Mouse (Mus musculus) forebrain, embryonic 13.5 days (tissue): ENCODE data around the gene Ptprc. TPM values are rescaled to one million over a fixed set of nuclear protein-coding genes. Genes with fewer than 3 reads are reported as not detected.

ENCODE experiments used
- ATAC-seq: fragments of 200-750 bp; cut with Nextera tagmentation; 2 replicates; pipeline ENCODE4 v1.8.0; 2017
- H3K27ac ChIP-seq: fragments of 300-500 bp; sonication (generic); 2 replicates; pipeline ENCODE4 v1.5.1; 2015; ENCODE audit warnings: inconsistent platforms, mild to moderate bottlenecking, moderate library complexity
- H3K27me3 ChIP-seq: fragments of 300-500 bp; sonication (generic); 2 replicates; pipeline ENCODE4 v1.6.1; 2015; ENCODE audit warnings: mild to moderate bottlenecking, inconsistent platforms
- H3K36me3 ChIP-seq: fragments of 300-500 bp; sonication (generic); 2 replicates; pipeline ENCODE4 v1.6.1; 2015; ENCODE audit warnings: mild to moderate bottlenecking, inconsistent platforms; ENCODE audit not compliant: poor library complexity, severe bottlenecking
- H3K4me1 ChIP-seq: fragments of 300-500 bp; sonication (generic); 2 replicates; pipeline ENCODE4 v1.6.1; 2015; ENCODE audit warnings: inconsistent platforms
- H3K4me2 ChIP-seq: fragments of 300-500 bp; sonication (generic); 2 replicates; pipeline ENCODE4 v1.6.1; 2015; ENCODE audit warnings: inconsistent platforms, mild to moderate bottlenecking, moderate library complexity
- H3K4me3 ChIP-seq: fragments of 300-500 bp; sonication (generic); 2 replicates; pipeline ENCODE4 v1.5.1; 2015; ENCODE audit warnings: mild to moderate bottlenecking, inconsistent platforms
- H3K9ac ChIP-seq: fragments of 300-500 bp; sonication (generic); 2 replicates; pipeline ENCODE4 v1.6.1; 2015; ENCODE audit warnings: mild to moderate bottlenecking, inconsistent platforms
- H3K9me3 ChIP-seq: fragments of 300-500 bp; sonication (generic); replicated peaks from 2 replicates; pipeline ENCODE4 v1.6.1; 2016; ENCODE audit warnings: inconsistent platforms
- WGBS: fragments of 180-500 bp; shearing (Covaris S2); methylation state at CpG from one replicate; pipeline ENCODE4 v1.1.7; 2015; 5-methylcytosine and 5-hydroxymethylcytosine counted together
- polyA plus RNA-seq: library from polyadenylated mRNA; unstranded; fragments of >200 nt; fragmentation: Nextera tagmentation; extraction: Ambion mirVana; gene quantifications from 2 replicates; pipeline ENCODE4 v1.2.1, GENCODE M21; 2015

Gene Ptprc
- polyA plus RNA-seq, 1 experiment from 2014 or later = 0.43 TPM

GRCm38 (mm10) chr1:138145148-138145547 lies 30.4 kb downstream of the Ptprc start:
- ATAC-seq = no peak
- Histone ChIP-seq H3K4me2 (no peak overlapping the region), H3K9me3 (no peaks in the 10 kb centered on the region), H3K9ac (no peak overlapping the region), H3K27me3 (no peaks in the 10 kb centered on the region), H3K4me1 (peaks cover 7% of the 10 kb centered on the region; the same call in 1 of the 2 replicates), H3K4me3 (no peak overlapping the region), H3K36me3 (no peaks in the 10 kb centered on the region), H3K27ac (no peak overlapping the region)
- WGBS = 74% methylated on average over 3 of the region's 3 CpGs

GRCm38 (mm10) chr1:138144365-138144764 lies 31.1 kb downstream of the Ptprc start:
- no peak overlapping the region for H3K9ac ChIP-seq
- peaks cover 7% of the 10 kb centered on the region; the same call in 1 of the 2 replicates for H3K4me1 ChIP-seq
- no peak overlapping the region for H3K4me2 ChIP-seq
- ATAC-seq = no peak
- H3K9me3 ChIP-seq = no peaks in the 10 kb centered on the region
- H3K36me3 ChIP-seq = no peaks in the 10 kb centered on the region
- H3K27ac ChIP-seq = no peak overlapping the region
- no peak overlapping the region for H3K4me3 ChIP-seq
- 90% methylated on average over 5 of the region's 5 CpGs for WGBS
- H3K27me3 ChIP-seq = no peaks in the 10 kb centered on the region

- ATAC-seq = no peak
- Histone ChIP-seq H3K36me3 (no peaks in the 10 kb centered on the region), H3K4me2 (no peak overlapping the region), H3K4me3 (no peak overlapping the region), H3K27ac (no peak overlapping the region), H3K9me3 (no peaks in the 10 kb centered on the region), H3K27me3 (no peaks in the 10 kb centered on the region), H3K4me1 (peaks cover 5% of the 10 kb centered on the region), H3K9ac (no peak overlapping the region)
- 95% methylated on average over 4 of the region's 4 CpGs for WGBS
These were observed 34.7 kb downstream of the Ptprc start for GRCm38 (mm10) chr1:138140769-138141168.

GRCm38 (mm10) chr1:138137696-138138095 lies 37.8 kb downstream of the Ptprc start:
- WGBS = 95% methylated on average over 4 of the region's 4 CpGs
- H3K4me2 ChIP-seq = no peak overlapping the region
- no peak overlapping the region for H3K9ac ChIP-seq
- no peaks in the 10 kb centered on the region for H3K9me3 ChIP-seq
- no peak overlapping the region for H3K4me3 ChIP-seq
- H3K36me3 ChIP-seq = no peaks in the 10 kb centered on the region
- H3K4me1 ChIP-seq = peaks cover 10% of the 10 kb centered on the region
- H3K27ac ChIP-seq = no peak overlapping the region
- H3K27me3 ChIP-seq = no peaks in the 10 kb centered on the region
- ATAC-seq = no peak

GRCm38 (mm10) chr1:138137024-138137577 lies 38.4 kb downstream of the Ptprc start:
- peaks cover 10% of the 10 kb centered on the region for H3K4me1 ChIP-seq
- ATAC-seq = no peak
- no peak overlapping the region for H3K4me2 ChIP-seq
- H3K27me3 ChIP-seq = no peaks in the 10 kb centered on the region
- 96% methylated on average over 6 of the region's 6 CpGs for WGBS
- H3K9ac ChIP-seq = no peak overlapping the region
- H3K36me3 ChIP-seq = no peaks in the 10 kb centered on the region
- H3K27ac ChIP-seq = no peak overlapping the region
- H3K9me3 ChIP-seq = no peaks in the 10 kb centered on the region
- H3K4me3 ChIP-seq = no peak overlapping the region

GRCm38 (mm10) chr1:138136373-138136779 lies 39.1 kb downstream of the Ptprc start:
- peak; percentile 94 for ATAC-seq
- H3K27ac ChIP-seq = peak overlapping the region; percentile 72
- no peaks in the 10 kb centered on the region for H3K36me3 ChIP-seq
- H3K27me3 ChIP-seq = no peaks in the 10 kb centered on the region
- peak overlapping the region; percentile 43 for H3K9ac ChIP-seq
- WGBS = 8% methylated on average over 17 of the region's 17 CpGs
- H3K4me1 ChIP-seq = peaks cover 10% of the 10 kb centered on the region
- H3K4me3 ChIP-seq = peak overlapping the region; percentile 39
- H3K9me3 ChIP-seq = no peaks in the 10 kb centered on the region
- peak overlapping the region; percentile 60 for H3K4me2 ChIP-seq

- peak; percentile 37; the same call in 1 of the 2 replicates for ATAC-seq
- Histone ChIP-seq H3K4me2 (peak overlapping the region; percentile 60), H3K9ac (peak overlapping the region; percentile 43), H3K4me3 (peak overlapping the region; percentile 39), H3K27me3 (no peaks in the 10 kb centered on the region), H3K4me1 (peaks cover 10% of the 10 kb centered on the region), H3K9me3 (no peaks in the 10 kb centered on the region), H3K27ac (peak overlapping the region; percentile 72), H3K36me3 (no peaks in the 10 kb centered on the region)
- whole genome bisulfite sequencing = 20% methylated on average over 9 of the region's 9 CpGs
These were observed 39.7 kb downstream of the Ptprc start for GRCm38 (mm10) chr1:138135637-138136372.

- Histone ChIP-seq H3K4me3 (no peak overlapping the region), H3K36me3 (no peaks in the 10 kb centered on the region), H3K27ac (no peak overlapping the region; the same call in 1 of the 2 replicates), H3K27me3 (no peaks in the 10 kb centered on the region), H3K9ac (no peak overlapping the region), H3K4me1 (peaks cover 10% of the 10 kb centered on the region), H3K4me2 (no peak overlapping the region), H3K9me3 (no peaks in the 10 kb centered on the region)
- no peak for ATAC-seq
These were observed 40.4 kb downstream of the Ptprc start for GRCm38 (mm10) chr1:138135117-138135516.

GRCm38 (mm10) chr1:138134324-138134723 lies 41.2 kb downstream of the Ptprc start:
- 93% methylated on average over 6 of the region's 6 CpGs for WGBS
- Histone ChIP-seq H3K36me3 (no peaks in the 10 kb centered on the region), H3K4me1 (peaks cover 10% of the 10 kb centered on the region)

GRCm38 (mm10) chr1:138131739-138132138 lies 43.8 kb downstream of the Ptprc start:
- WGBS = 69% methylated on average over 2 of the region's 2 CpGs
- no peak overlapping the region for H3K4me2 ChIP-seq

More at GRCm38 (mm10) chr1:138134324-138134723, 41.2 kb downstream of the Ptprc start:
- Histone ChIP-seq H3K9me3 (no peaks in the 10 kb centered on the region), H3K4me3 (no peak overlapping the region), H3K4me2 (no peak overlapping the region), H3K9ac (no peak overlapping the region), H3K27ac (no peak overlapping the region), H3K27me3 (no peaks in the 10 kb centered on the region)
- no peak for ATAC-seq

GRCm38 (mm10) chr1:138130145-138130544 lies 45.4 kb downstream of the Ptprc start:
- WGBS = 50% methylated on average over 4 of the region's 4 CpGs
- Histone ChIP-seq H3K27ac (no peak overlapping the region), H3K4me1 (no peaks in the 10 kb centered on the region), H3K4me2 (no peak overlapping the region), H3K36me3 (no peaks in the 10 kb centered on the region), H3K9me3 (no peaks in the 10 kb centered on the region), H3K9ac (no peak overlapping the region), H3K4me3 (no peak overlapping the region), H3K27me3 (no peaks in the 10 kb centered on the region)
- peak; percentile 43; the same call in 1 of the 2 replicates for ATAC-seq

More at GRCm38 (mm10) chr1:138131739-138132138, 43.8 kb downstream of the Ptprc start:
- H3K36me3 ChIP-seq = no peaks in the 10 kb centered on the region
- ATAC-seq = no peak
- no peak overlapping the region for H3K27ac ChIP-seq
- H3K4me1 ChIP-seq = peaks cover 10% of the 10 kb centered on the region
- no peak overlapping the region for H3K4me3 ChIP-seq
- no peaks in the 10 kb centered on the region for H3K9me3 ChIP-seq
- H3K27me3 ChIP-seq = no peaks in the 10 kb centered on the region
- no peak overlapping the region for H3K9ac ChIP-seq

- H3K27ac ChIP-seq = no peak overlapping the region
- no peak overlapping the region for H3K4me3 ChIP-seq
- WGBS = 34% methylated on average over 8 of the region's 8 CpGs
- H3K36me3 ChIP-seq = no peaks in the 10 kb centered on the region
- H3K9me3 ChIP-seq = no peaks in the 10 kb centered on the region
- H3K4me1 ChIP-seq = no peaks in the 10 kb centered on the region
- no peaks in the 10 kb centered on the region for H3K27me3 ChIP-seq
- no peak for ATAC-seq
- H3K9ac ChIP-seq = no peak overlapping the region
- no peak overlapping the region for H3K4me2 ChIP-seq
These were observed 48.7 kb downstream of the Ptprc start for GRCm38 (mm10) chr1:138126843-138127242.
